Mouse (Mus musculus) adrenal gland, adult 10 weeks (tissue): ENCODE results near the gene Abcc6. TPM values are rescaled to one million over a fixed set of nuclear protein-coding genes. Genes with fewer than 3 reads are reported as not detected.

ENCODE experiments used
- polyA plus RNA-seq: library from polyadenylated mRNA; stranded (reverse); fragments of 350-450 nt; fragmentation: Illumina TruSeq; extraction: RNeasy Lipid Tissue Mini Kit (QIAGEN cat#74804); gene quantifications from one replicate; pipeline ENCODE4 v1.2.3, GENCODE M21; 2014; ENCODE audit warnings: low read depth, low replicate concordance

The Abcc6 gene
- polyA plus RNA-seq: not detected

DNA sequence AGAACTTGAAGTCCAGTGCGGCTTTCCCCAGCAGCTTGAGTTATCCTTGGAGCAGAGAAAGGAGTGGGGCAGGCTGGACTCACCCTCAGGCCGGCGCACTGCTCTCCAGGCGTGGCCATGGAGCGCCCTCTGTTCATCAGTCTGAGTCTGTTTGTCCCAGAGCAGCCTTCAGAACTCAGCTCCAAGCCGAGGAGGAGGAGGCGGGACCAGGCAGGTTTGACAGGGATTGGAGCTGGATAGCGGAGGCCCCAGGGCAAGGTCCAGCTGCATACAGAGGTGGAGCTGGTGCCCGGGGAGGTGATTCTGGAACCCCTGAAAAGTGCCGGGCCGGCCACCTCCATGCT lies at the start of gene Abcc6:
Gene Abcc6, minus strand, starts transcription at position 158 of the 344 bp plus-strand sequence.

DNA sequence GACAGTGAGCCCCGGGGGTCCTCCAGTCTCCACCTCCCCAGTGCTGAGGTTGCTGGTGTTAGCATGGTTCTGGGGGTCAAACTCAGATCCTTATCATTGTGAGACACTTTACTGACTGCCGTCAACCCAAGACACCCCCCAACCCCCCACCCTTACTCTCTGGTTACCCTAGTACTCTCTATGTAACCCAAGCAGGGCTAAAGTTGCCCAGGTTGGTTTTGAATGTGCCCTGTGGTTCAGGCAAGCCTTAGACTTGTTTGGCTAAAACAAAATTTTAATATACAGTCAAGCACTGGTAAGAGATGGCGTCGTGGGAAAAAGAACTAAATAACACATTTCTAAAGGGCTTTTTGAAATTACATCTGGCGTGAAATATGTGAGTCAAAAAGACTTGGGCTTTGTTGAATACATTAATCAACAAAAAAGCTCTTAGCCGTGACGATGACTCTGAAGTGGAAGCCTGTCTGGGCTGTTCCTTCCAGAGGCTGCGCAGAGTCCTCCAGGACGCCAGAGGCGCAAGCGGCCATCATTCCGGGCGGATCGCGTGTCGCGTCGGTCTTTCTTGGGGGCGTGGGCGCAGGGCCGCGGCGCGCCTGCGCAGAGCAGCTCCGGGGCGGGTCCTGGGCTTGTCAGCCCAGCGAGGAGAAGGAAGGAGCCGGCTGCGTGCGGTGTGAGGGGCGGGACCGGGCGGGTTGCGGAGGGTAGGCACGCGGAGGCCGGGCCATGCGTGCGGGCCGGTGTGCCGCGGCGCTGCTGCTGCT lies 3.2 kb upstream of the Abcc6 start, which contains the start of gene Nomo1:
Gene Nomo1, plus strand, starts transcription at position 590 of the 761 bp plus-strand sequence.

DNA sequence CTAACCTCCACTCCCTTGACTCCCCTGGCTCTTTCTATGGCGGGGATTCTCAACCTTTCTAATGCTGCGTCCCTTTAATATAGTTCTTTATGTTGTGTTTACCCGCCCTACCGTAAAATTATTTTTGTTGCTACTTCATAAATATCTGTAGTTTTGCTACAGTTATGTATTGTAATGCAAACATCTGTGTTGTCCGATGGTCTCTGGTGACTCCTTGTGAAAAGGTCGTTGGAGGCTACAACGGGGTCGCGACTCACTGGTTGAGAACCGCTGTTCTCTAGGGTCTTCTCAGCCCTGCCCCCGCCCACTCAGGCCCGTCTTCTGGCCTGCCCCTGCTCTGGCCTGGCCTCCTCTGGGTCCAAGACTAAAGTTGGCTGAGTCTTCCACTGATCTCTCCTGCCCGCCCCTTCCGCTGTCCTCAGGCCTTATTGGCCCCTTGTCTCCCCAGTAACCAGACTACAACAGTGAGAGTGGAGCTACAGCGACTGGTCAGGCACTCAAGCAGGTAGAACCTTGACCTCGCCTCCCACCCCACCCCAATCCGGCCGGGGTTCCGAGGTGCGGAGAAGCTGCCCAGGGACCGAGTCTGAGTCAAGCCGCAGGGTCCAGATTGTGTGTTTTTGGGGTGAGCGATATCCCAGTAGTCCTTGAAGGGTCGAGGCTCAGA lies 106.2 kb downstream of the Abcc6 start, which contains the start of gene Ccdc114:
Gene Ccdc114, plus strand, starts transcription at position 311 of the 667 bp plus-strand sequence.

DNA sequence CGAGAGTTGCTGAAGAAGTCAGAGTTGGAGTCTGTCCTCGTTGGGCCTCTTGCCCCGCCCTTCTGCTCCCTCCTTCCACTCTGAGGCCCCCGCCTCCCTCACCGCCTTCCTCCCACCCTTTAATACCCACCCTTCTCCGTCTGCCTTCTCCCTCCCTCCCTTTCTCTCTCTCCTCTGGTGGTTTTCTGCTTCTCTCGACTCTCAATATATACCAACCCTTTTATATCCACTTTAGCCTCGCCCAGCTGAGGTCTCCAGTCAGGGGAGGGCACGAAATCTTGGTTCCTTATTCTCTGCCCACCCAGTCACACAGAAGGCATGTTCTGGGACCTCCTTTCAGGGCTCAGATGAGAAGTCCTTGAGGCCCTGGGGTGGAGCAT lies 108.9 kb downstream of the Abcc6 start, which contains the start of gene Emp3:
Gene Emp3, minus strand, starts transcription at position 163 of the 380 bp plus-strand sequence.

Other genes with a start within 250 kb of the Abcc6 start
- gene Lmtk3, start 246.6 kb downstream of the Abcc6 start, polyA plus RNA-seq: not detected
- gene Sult2b1, start 245.6 kb downstream of the Abcc6 start, polyA plus RNA-seq: not detected
- gene Cyth2, start 215.7 kb downstream of the Abcc6 start, polyA plus RNA-seq: 25.3 TPM
- gene Kcnj14, start 205.5 kb downstream of the Abcc6 start, polyA plus RNA-seq: not detected
- gene Grwd1, start 199.4 kb downstream of the Abcc6 start, polyA plus RNA-seq: 1.9 TPM
- gene Kdelr1, start 157.5 kb downstream of the Abcc6 start, polyA plus RNA-seq: 84.8 TPM
- not detected for gene Grin2d, start 151.9 kb downstream of the Abcc6 start, polyA plus RNA-seq
- gene Syngr4, start 133.6 kb downstream of the Abcc6 start, polyA plus RNA-seq: not detected
- 4.7 TPM for gene Tmem143, start 133.4 kb downstream of the Abcc6 start, polyA plus RNA-seq
- 15.2 TPM for gene Emp3, start 108.9 kb downstream of the Abcc6 start, polyA plus RNA-seq
- 3.8 TPM for gene Ccdc114, start 106.2 kb downstream of the Abcc6 start, polyA plus RNA-seq
- 5.0 TPM for gene Nomo1, start 3.4 kb upstream of the Abcc6 start, polyA plus RNA-seq
- gene Kcnj11, start 70.5 kb upstream of the Abcc6 start, polyA plus RNA-seq: not detected
- gene Abcc8, start 149.7 kb upstream of the Abcc6 start, polyA plus RNA-seq: not detected
- gene Ush1c, start 208.2 kb upstream of the Abcc6 start, polyA plus RNA-seq: not detected
- gene Otog, start 210.7 kb upstream of the Abcc6 start, polyA plus RNA-seq: not detected